Comparison of ENCODE assay signal across 11 mouse cellular contexts in genomic region chr16:22789908-22790367, GRCm38 (mm10). TPM values are rescaled to one million over a fixed set of nuclear protein-coding genes. Genes with fewer than 3 reads are reported as not detected.
DNase-seq lines count a peak whose midpoint lies in the region; ATAC-seq lines count a peak whose summit lies in the region.
"Had no signal": no experiment of that assay in that cellular context is flagged by ENCODE, and none has a peak within 500 bp of the region (broad histone marks: within the 10 kb centered on the region; RNA-seq: fewer than 3 reads in every experiment).

No protein-coding gene starts in this region.

- 0 out of 2 replicates have a peak overlapping the region, but pooled peaks have one; percentile 16 for H3K9ac ChIP-seq in midbrain, embryonic 13.5 days (replicated peaks)
- H3K9ac ChIP-seq in midbrain, embryonic 16.5 days (ENCODE audit: low read depth, low read length) = no peak overlapping the region
- no peak overlapping the region for H3K9ac ChIP-seq in hindbrain, embryonic 14.5 days
- H3K9ac ChIP-seq in liver, embryonic 12.5 days = no peak overlapping the region

- no peak for ATAC-seq in midbrain, embryonic 13.5 days
- no peak for ATAC-seq in midbrain, embryonic 16.5 days
- ATAC-seq in hindbrain, embryonic 14.5 days (ENCODE audit: low FRiP score) = peak; percentile 68; the same call in 1 of the 2 replicates
- ATAC-seq in liver, embryonic 12.5 days = no peak

- H3K27ac ChIP-seq in midbrain, embryonic 13.5 days = no peak overlapping the region
- H3K27ac ChIP-seq in midbrain, embryonic 16.5 days (ENCODE audit: low read length) = no peak overlapping the region
- no peak overlapping the region for H3K27ac ChIP-seq in hindbrain, embryonic 14.5 days
- no peak overlapping the region for H3K27ac ChIP-seq in liver, embryonic 12.5 days
- H3K27ac ChIP-seq: kidney, postnatal 0 days had no signal

- no peak for DNase-seq in hindbrain, embryonic 14.5 days (ENCODE audit: low spot score)
- peak; percentile 80 to 85 for DNase-seq in left cerebral cortex, postnatal 36 days (ENCODE audit: low spot score in 2 of 2)
- DNase-seq in thymus, postnatal 14 days = peak; percentile 43
- DNase-seq in urinary bladder, postnatal 25 days (ENCODE audit: low spot score) = no peak
- no peak for DNase-seq in gastrocnemius, postnatal 14 days
- DNase-seq: embryo, embryonic 11 days had no signal

- no peaks in the 10 kb centered on the region for H3K36me3 ChIP-seq in midbrain, embryonic 13.5 days
- H3K36me3 ChIP-seq in midbrain, embryonic 16.5 days (ENCODE audit: control insufficient read depth, insufficient read depth, low read length) = no peaks in the 10 kb centered on the region
- H3K36me3 ChIP-seq in hindbrain, embryonic 14.5 days (replicated peaks; ENCODE audit: control insufficient read depth, insufficient read depth) = no peaks in the 10 kb centered on the region
- H3K36me3 ChIP-seq in liver, embryonic 12.5 days = no peaks in the 10 kb centered on the region
- H3K36me3 ChIP-seq: G1E had no signal

- intact Hi-C loops in left cerebral cortex, postnatal 36 days (cut with DNase I) = loop anchor here (5.0 kb wide), 1 partner anchor 133 kb away; the partner anchor contains the start of gene Dgkg
- intact Hi-C loops in gastrocnemius, postnatal 14 days (cut with DNase I; ENCODE audit: low total_unique reads) = no loop called here

- no peaks in the 10 kb centered on the region for H3K9me3 ChIP-seq in midbrain, embryonic 13.5 days
- no peaks in the 10 kb centered on the region for H3K9me3 ChIP-seq in midbrain, embryonic 16.5 days (replicated peaks; ENCODE audit: control insufficient read depth, low read length, poor library complexity, severe bottlenecking)
- no peaks in the 10 kb centered on the region for H3K9me3 ChIP-seq in hindbrain, embryonic 14.5 days (ENCODE audit: control insufficient read depth, low read length)
- H3K9me3 ChIP-seq in liver, embryonic 12.5 days (replicated peaks) = no peaks in the 10 kb centered on the region
- H3K9me3 ChIP-seq: G1E had no signal

- 67% methylated on average over 10 of the region's 10 CpGs for WGBS in midbrain, embryonic 13.5 days
- WGBS in midbrain, embryonic 16.5 days = 58% methylated on average over 10 of the region's 10 CpGs
- 55% methylated on average over 10 of the region's 10 CpGs for WGBS in hindbrain, embryonic 14.5 days
- 47% methylated on average over 10 of the region's 10 CpGs for WGBS in liver, embryonic 12.5 days (ENCODE audit: insufficient replicate concordance)

- no peak overlapping the region for H3K4me3 ChIP-seq in midbrain, embryonic 13.5 days (replicated peaks)
- H3K4me3 ChIP-seq in midbrain, embryonic 16.5 days (ENCODE audit: low read depth, low read length) = no peak overlapping the region
- H3K4me3 ChIP-seq in hindbrain, embryonic 14.5 days (replicated peaks; ENCODE audit: low read length) = no peak overlapping the region
- H3K4me3 ChIP-seq in liver, embryonic 12.5 days = no peak overlapping the region

- H3K27me3 ChIP-seq in midbrain, embryonic 13.5 days = peaks cover 31% of the 10 kb centered on the region
- peaks cover 3% of the 10 kb centered on the region; the same call in 1 of the 2 replicates for H3K27me3 ChIP-seq in midbrain, embryonic 16.5 days (ENCODE audit: control insufficient read depth, insufficient read depth, low read depth, low read length)
- H3K27me3 ChIP-seq in hindbrain, embryonic 14.5 days (ENCODE audit: control insufficient read depth, insufficient read depth, low read length) = peaks cover 15% of the 10 kb centered on the region; the same call in 1 of the 2 replicates
- no peaks in the 10 kb centered on the region for H3K27me3 ChIP-seq in liver, embryonic 12.5 days (replicated peaks)

- H3K4me2 ChIP-seq in midbrain, embryonic 13.5 days (replicated peaks) = no peak overlapping the region
- H3K4me2 ChIP-seq in midbrain, embryonic 16.5 days (ENCODE audit: low read length) = no peak overlapping the region
- H3K4me2 ChIP-seq in hindbrain, embryonic 14.5 days (replicated peaks) = no peak overlapping the region
- H3K4me2 ChIP-seq in liver, embryonic 12.5 days = no peak overlapping the region

- peaks cover 8% of the 10 kb centered on the region for H3K4me1 ChIP-seq in midbrain, embryonic 13.5 days (replicated peaks)
- no peaks in the 10 kb centered on the region for H3K4me1 ChIP-seq in midbrain, embryonic 16.5 days (ENCODE audit: control insufficient read depth, insufficient read depth, low read length)
- no peaks in the 10 kb centered on the region for H3K4me1 ChIP-seq in hindbrain, embryonic 14.5 days (replicated peaks; ENCODE audit: control insufficient read depth, insufficient read depth, low read length)
- no peaks in the 10 kb centered on the region for H3K4me1 ChIP-seq in liver, embryonic 12.5 days

RNA-seq across cellular contexts. Expression of gene Crygs, which starts 21.4 kb away (rescaled TPM):
- polyA plus RNA-seq in midbrain, embryonic 13.5 days (2015; fragmentation: Nextera tagmentation; extraction: Ambion mirVana) = not detected in 2 replicates
- polyA plus RNA-seq in midbrain, embryonic 16.5 days (2015; fragmentation: Nextera tagmentation; extraction: Ambion mirVana) = not detected in 2 replicates
- not detected in 2 replicates for polyA plus RNA-seq in hindbrain, embryonic 14.5 days (2014; fragmentation: Nextera tagmentation; extraction: Ambion mirVana)
- total RNA-seq in left cerebral cortex, postnatal 36 days (2021) = not detected
- polyA plus RNA-seq in liver, embryonic 12.5 days (2016; fragmentation: Nextera tagmentation; extraction: Ambion mirVana) = 0.19 and 0.25 TPM in 2 replicates
- not detected for total RNA-seq in gastrocnemius, postnatal 14 days (2021)
- polyA plus RNA-seq: G1E had no signal

Comparison
In these comparisons a context has a peak if more than half of its experiments do, and no peak if none do; other contexts are left out.
1. DNase-seq: peak in left cerebral cortex, postnatal 36 days (2 of 2) and thymus, postnatal 14 days (single experiment); none in hindbrain, embryonic 14.5 days (single experiment), urinary bladder, postnatal 25 days (single experiment) and gastrocnemius, postnatal 14 days (single experiment).